Mouse (Mus musculus) embryonic facial prominence, embryonic 15.5 days (tissue): ENCODE data around the gene Gm826. TPM values are rescaled to one million over a fixed set of nuclear protein-coding genes. Genes with fewer than 3 reads are reported as not detected.

Experiments used
- ATAC-seq: fragments of 200-750 bp; cut with Nextera tagmentation; 2 replicates; pipeline ENCODE4 v1.8.0; 2017; ENCODE audit warnings: low read depth, moderate TSS enrichment; ENCODE audit not compliant: insufficient number of reproducible peaks, low FRiP score, low TSS enrichment
- H3K27ac ChIP-seq: fragments of 300-500 bp; sonication (generic); replicated peaks from 2 replicates; pipeline ENCODE4 v1.5.1; 2015; ENCODE audit warnings: mild to moderate bottlenecking, inconsistent platforms
- H3K27me3 ChIP-seq: fragments of 300-500 bp; sonication (generic); 2 replicates; pipeline ENCODE4 v1.6.1; 2015; ENCODE audit warnings: inconsistent platforms
- H3K36me3 ChIP-seq: fragments of 300-500 bp; sonication (generic); 2 replicates; pipeline ENCODE4 v1.6.1; 2015; ENCODE audit warnings: mild to moderate bottlenecking, inconsistent platforms
- H3K4me1 ChIP-seq: fragments of 300-500 bp; sonication (generic); 2 replicates; pipeline ENCODE4 v1.6.1; 2015; ENCODE audit warnings: inconsistent platforms
- H3K4me2 ChIP-seq: fragments of 300-500 bp; sonication (generic); replicated peaks from 2 replicates; pipeline ENCODE4 v1.6.1; 2015; ENCODE audit warnings: mild to moderate bottlenecking, inconsistent platforms
- H3K4me3 ChIP-seq: fragments of 300-500 bp; sonication (generic); replicated peaks from 2 replicates; pipeline ENCODE4 v1.5.1; 2015; ENCODE audit warnings: mild to moderate bottlenecking, inconsistent platforms
- H3K9ac ChIP-seq: fragments of 300-500 bp; sonication (generic); 2 replicates; pipeline ENCODE4 v1.6.1; 2015; ENCODE audit warnings: inconsistent platforms
- H3K9me3 ChIP-seq: fragments of 300-500 bp; sonication (generic); replicated peaks from 2 replicates; pipeline ENCODE4 v1.6.1; 2016; ENCODE audit warnings: inconsistent platforms
- WGBS: fragments of 180-500 bp; shearing (Covaris S2); methylation state at CpG from one replicate; pipeline ENCODE4 v1.1.7; 2015; 5-methylcytosine and 5-hydroxymethylcytosine counted together
- polyA plus RNA-seq: library from polyadenylated mRNA; unstranded; fragments of >200 nt; fragmentation: Nextera tagmentation; extraction: Ambion mirVana; gene quantifications from 2 replicates; pipeline ENCODE4 v1.2.1, GENCODE M21; 2015

Gm826 gene
- polyA plus RNA-seq, 1 experiment from 2014 or later = 0.91 TPM

DNA sequence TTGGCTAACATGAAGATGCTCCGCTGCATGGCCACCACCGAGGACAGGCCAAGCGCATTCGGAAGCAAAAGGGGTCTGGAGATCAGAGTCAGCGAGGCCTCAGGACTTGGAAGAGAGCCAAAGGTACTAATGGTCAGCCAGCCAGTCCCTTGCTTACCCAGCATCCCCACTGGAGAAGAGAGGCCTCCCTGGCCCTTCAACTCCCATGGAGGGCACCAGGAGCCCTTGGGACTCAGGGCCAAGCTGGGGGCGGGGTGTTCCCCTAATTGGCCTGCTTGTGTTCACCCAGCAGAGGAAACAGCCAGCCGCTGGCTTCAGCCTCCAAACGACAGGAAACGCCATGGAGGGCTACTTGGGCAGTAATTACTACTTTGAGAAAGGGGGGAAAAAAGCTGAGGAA, 5.1 kb downstream of the Gm826 start:
- 48% methylated on average over 9 of the region's 9 CpGs for WGBS
- Histone ChIP-seq H3K27me3 (no peaks in the 10 kb centered on the region), H3K27ac (no peak overlapping the region), H3K9ac (no peak overlapping the region), H3K4me1 (no peaks in the 10 kb centered on the region), H3K4me3 (no peak overlapping the region), H3K9me3 (no peaks in the 10 kb centered on the region), H3K36me3 (no peaks in the 10 kb centered on the region), H3K4me2 (no peak overlapping the region)
- ATAC-seq = no peak

DNA sequence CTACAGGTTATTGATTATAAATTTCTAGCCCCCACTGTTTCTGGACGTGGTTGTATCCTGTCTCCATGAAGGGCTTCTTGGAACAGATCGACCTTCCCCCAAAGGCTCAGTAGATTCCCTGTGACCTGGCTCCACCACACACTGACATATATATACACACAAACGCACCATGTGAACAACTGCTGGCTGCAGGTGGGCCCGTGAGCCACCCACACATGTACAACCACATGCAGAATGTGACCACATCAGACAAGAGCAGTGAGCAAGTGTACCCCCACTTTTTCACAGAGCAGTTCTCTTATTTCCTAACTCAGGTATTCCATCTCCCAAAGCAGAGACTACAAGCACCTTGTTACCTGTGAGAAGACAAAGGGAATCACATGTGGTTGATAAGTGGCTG, 6.2 kb downstream of the Gm826 start:
- Histone ChIP-seq H3K9ac (no peak overlapping the region), H3K4me1 (no peaks in the 10 kb centered on the region), H3K9me3 (no peaks in the 10 kb centered on the region), H3K27me3 (no peaks in the 10 kb centered on the region), H3K36me3 (no peaks in the 10 kb centered on the region), H3K4me2 (no peak overlapping the region), H3K27ac (no peak overlapping the region), H3K4me3 (no peak overlapping the region)
- ATAC-seq = no peak
- WGBS = 83% methylated on average over 4 of the region's 4 CpGs

DNA sequence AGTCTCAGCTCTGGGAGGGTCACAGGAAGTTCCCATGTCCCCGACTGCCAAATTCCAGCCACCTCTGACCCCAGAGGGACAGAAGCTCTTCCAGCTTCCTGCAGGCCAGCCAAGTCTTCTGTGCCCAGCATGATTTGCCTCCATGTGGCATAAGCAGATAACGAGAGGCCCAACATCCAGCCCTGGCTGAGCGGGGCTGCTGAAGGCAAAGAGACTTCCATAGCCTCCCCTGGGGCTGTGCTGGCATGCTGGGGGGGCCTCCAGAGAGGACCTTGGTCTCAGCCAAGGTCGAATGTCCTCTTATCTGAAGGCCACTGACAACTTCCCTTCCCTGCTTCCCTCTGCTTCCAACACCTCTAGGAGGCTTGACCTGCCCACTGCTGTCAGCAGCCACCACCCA, 6.8 kb downstream of the Gm826 start:
- no peaks in the 10 kb centered on the region for H3K9me3 ChIP-seq
- no peak overlapping the region for H3K9ac ChIP-seq
- H3K4me3 ChIP-seq = no peak overlapping the region
- no peaks in the 10 kb centered on the region for H3K27me3 ChIP-seq
- H3K36me3 ChIP-seq = no peaks in the 10 kb centered on the region
- 37% methylated on average over 4 of the region's 4 CpGs for WGBS
- no peaks in the 10 kb centered on the region for H3K4me1 ChIP-seq
- no peak overlapping the region for H3K4me2 ChIP-seq
- no peak overlapping the region for H3K27ac ChIP-seq
- ATAC-seq = no peak

- H3K9me3 ChIP-seq = no peaks in the 10 kb centered on the region
- H3K27me3 ChIP-seq = no peaks in the 10 kb centered on the region
- H3K4me3 ChIP-seq = no peak overlapping the region
- ATAC-seq = no peak
- 80% methylated on average over 6 of the region's 6 CpGs for WGBS
- H3K9ac ChIP-seq = no peak overlapping the region
- H3K4me1 ChIP-seq = no peaks in the 10 kb centered on the region
- no peak overlapping the region for H3K4me2 ChIP-seq
- no peaks in the 10 kb centered on the region for H3K36me3 ChIP-seq
- no peak overlapping the region for H3K27ac ChIP-seq
Observed at GRCm38 (mm10) chr2:160325105-160325644, 8.8 kb downstream of the Gm826 start.

- Histone ChIP-seq H3K4me2 (no peak overlapping the region), H3K4me1 (no peaks in the 10 kb centered on the region), H3K9ac (no peak overlapping the region), H3K36me3 (no peaks in the 10 kb centered on the region), H3K9me3 (no peaks in the 10 kb centered on the region), H3K27me3 (no peaks in the 10 kb centered on the region), H3K4me3 (no peak overlapping the region), H3K27ac (no peak overlapping the region)
- 31% methylated on average over 4 of the region's 4 CpGs for WGBS
- no peak for ATAC-seq
Observed at GRCm38 (mm10) chr2:160321829-160322228, 12.1 kb downstream of the Gm826 start.

DNA sequence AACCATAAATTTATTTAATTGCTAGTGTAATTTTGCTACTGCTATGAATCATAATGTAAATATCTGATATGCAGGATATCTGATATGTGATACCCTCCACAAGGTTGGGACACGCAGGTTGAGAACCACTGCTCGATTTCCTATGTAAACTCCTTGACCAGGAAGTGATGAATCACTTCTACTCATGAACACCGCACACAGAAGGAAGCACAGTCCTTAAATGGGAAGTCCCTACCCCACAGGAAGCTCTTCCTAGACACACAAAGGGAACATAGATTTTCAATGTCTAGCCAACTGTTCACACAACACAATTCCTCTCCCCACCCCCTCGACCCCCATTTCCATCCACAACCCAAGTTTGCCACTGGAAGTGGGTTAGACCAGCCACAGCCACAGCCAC, 15.7 kb downstream of the Gm826 start:
- no peak overlapping the region for H3K4me3 ChIP-seq
- H3K27me3 ChIP-seq = no peaks in the 10 kb centered on the region
- no peaks in the 10 kb centered on the region for H3K4me1 ChIP-seq
- WGBS = 64% methylated on average over 4 of the region's 4 CpGs
- no peaks in the 10 kb centered on the region for H3K9me3 ChIP-seq
- no peak overlapping the region for H3K9ac ChIP-seq
- no peak for ATAC-seq
- no peak overlapping the region for H3K4me2 ChIP-seq
- H3K36me3 ChIP-seq = no peaks in the 10 kb centered on the region
- H3K27ac ChIP-seq = no peak overlapping the region

GRCm38 (mm10) chr2:160313595-160314007, 20.4 kb downstream of the Gm826 start:
- no peak overlapping the region for H3K27ac ChIP-seq
- no peaks in the 10 kb centered on the region for H3K4me1 ChIP-seq
- no peak overlapping the region for H3K4me3 ChIP-seq
- H3K4me2 ChIP-seq = no peak overlapping the region
- H3K36me3 ChIP-seq = no peaks in the 10 kb centered on the region
- H3K27me3 ChIP-seq = no peaks in the 10 kb centered on the region
- no peaks in the 10 kb centered on the region for H3K9me3 ChIP-seq
- ATAC-seq = peak; percentile 72
- H3K9ac ChIP-seq = no peak overlapping the region
- 27% methylated on average over 12 of the region's 12 CpGs for WGBS

- no peak for ATAC-seq
- no peak overlapping the region for H3K27ac ChIP-seq
- WGBS = 82% methylated on average over 3 of the region's 3 CpGs
- H3K4me3 ChIP-seq = no peak overlapping the region
- no peaks in the 10 kb centered on the region for H3K27me3 ChIP-seq
- no peaks in the 10 kb centered on the region for H3K9me3 ChIP-seq
- no peak overlapping the region for H3K4me2 ChIP-seq
- no peaks in the 10 kb centered on the region for H3K36me3 ChIP-seq
- H3K4me1 ChIP-seq = no peaks in the 10 kb centered on the region
- H3K9ac ChIP-seq = no peak overlapping the region
Observed at GRCm38 (mm10) chr2:160305070-160305469, 28.9 kb downstream of the Gm826 start.

GRCm38 (mm10) chr2:160303992-160304391, 30.0 kb downstream of the Gm826 start:
- Histone ChIP-seq H3K27me3 (no peaks in the 10 kb centered on the region), H3K36me3 (no peaks in the 10 kb centered on the region), H3K9me3 (no peaks in the 10 kb centered on the region), H3K4me2 (no peak overlapping the region), H3K9ac (no peak overlapping the region), H3K4me3 (no peak overlapping the region), H3K27ac (no peak overlapping the region), H3K4me1 (no peaks in the 10 kb centered on the region)
- ATAC-seq = no peak
- 65% methylated on average over 2 of the region's 2 CpGs for WGBS

DNA sequence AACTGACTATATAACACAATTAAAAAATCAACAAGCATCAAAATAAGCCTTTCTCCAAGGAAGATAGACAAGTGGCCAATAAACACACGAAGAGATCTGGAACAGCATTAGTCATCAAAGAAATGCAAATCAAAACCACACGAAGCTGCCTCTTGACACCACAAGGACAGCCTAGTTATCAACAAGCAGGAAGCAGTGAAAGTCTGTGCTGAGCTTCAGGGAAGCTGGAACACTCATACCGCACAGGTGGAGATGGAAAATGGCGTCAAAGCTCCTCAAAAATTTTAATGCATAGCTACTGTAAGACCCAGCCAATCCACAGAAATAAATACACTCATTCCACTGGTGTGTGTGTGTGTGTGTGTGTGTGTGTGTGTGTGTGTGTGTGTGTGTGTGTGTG, 31.9 kb downstream of the Gm826 start:
- no peaks in the 10 kb centered on the region for H3K27me3 ChIP-seq
- no peak overlapping the region for H3K27ac ChIP-seq
- 57% methylated on average over 4 of the region's 4 CpGs for WGBS
- no peaks in the 10 kb centered on the region for H3K9me3 ChIP-seq
- H3K4me2 ChIP-seq = no peak overlapping the region
- H3K4me3 ChIP-seq = no peak overlapping the region
- ATAC-seq = no peak
- no peaks in the 10 kb centered on the region for H3K4me1 ChIP-seq
- H3K36me3 ChIP-seq = no peaks in the 10 kb centered on the region
- H3K9ac ChIP-seq = no peak overlapping the region

DNA sequence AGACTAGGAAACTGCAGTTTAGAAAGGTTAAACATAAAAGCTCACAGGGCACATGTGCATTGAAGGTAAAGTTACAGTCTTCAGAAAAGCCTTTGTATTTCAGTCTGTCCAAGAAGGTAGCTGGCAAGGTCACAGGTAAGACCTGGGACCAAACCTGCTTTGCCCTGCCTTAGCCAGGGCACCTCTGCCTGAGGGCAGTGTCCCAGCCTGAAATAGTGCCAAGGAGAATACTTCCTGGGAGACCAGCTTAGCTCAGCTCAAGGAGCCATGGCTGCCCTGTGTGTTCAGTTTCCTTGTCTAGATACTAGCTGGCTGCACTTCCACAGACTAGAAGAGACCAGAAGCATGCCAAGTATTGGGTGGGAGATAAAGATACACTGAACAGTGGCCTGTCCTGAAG, 35.4 kb downstream of the Gm826 start:
- no peaks in the 10 kb centered on the region for H3K9me3 ChIP-seq
- no peak overlapping the region for H3K4me2 ChIP-seq
- H3K27ac ChIP-seq = no peak overlapping the region
- H3K9ac ChIP-seq = no peak overlapping the region
- H3K4me3 ChIP-seq = no peak overlapping the region
- no peaks in the 10 kb centered on the region for H3K36me3 ChIP-seq
- no peaks in the 10 kb centered on the region for H3K27me3 ChIP-seq
- no peaks in the 10 kb centered on the region for H3K4me1 ChIP-seq
- ATAC-seq = no peak

- no peaks in the 10 kb centered on the region for H3K4me1 ChIP-seq
- no peaks in the 10 kb centered on the region for H3K9me3 ChIP-seq
- WGBS = 62% methylated on average over 10 of the region's 10 CpGs
- H3K4me2 ChIP-seq = no peak overlapping the region
- ATAC-seq = no peak
- H3K27me3 ChIP-seq = no peaks in the 10 kb centered on the region
- H3K9ac ChIP-seq = no peak overlapping the region
- no peak overlapping the region for H3K27ac ChIP-seq
- H3K4me3 ChIP-seq = no peak overlapping the region
- H3K36me3 ChIP-seq = no peaks in the 10 kb centered on the region
Observed at GRCm38 (mm10) chr2:160288538-160289151, 45.3 kb downstream of the Gm826 start.
